Mouse (Mus musculus): ENCODE results near the gene Zfp367.

Gene Zfp367

GRCm38 (mm10) chr13:64153083-64153682 lies at the start of gene Zfp367:
Gene Zfp367 (minus strand): TSS chr13:64153202.
- peak; percentile 97 for DNase-seq

GRCm38 (mm10) chr13:64200911-64201310 lies 47.9 kb upstream of the Zfp367 start:
- no peak for DNase-seq

DNA sequence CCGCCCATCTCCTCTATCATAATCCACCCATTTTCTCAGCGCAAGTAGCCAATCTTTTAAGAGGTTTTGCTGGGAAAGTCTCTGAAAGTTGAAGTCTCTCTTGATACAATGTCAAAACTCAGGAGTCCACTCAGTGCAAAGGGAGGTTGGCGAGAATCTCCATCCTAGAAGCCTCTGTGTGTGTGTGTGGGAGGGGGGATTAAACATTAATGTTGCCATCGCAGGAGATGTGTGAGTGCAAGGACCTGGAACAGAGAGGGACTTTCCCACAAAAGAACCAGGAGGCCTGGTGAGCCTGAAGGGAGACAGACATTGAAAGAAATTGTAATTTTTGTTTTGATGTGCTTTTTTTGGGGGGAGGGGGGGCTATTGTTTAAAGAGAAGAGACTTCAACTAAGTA lies 45.3 kb upstream of the Zfp367 start:
- DNase-seq = no peak

DNA sequence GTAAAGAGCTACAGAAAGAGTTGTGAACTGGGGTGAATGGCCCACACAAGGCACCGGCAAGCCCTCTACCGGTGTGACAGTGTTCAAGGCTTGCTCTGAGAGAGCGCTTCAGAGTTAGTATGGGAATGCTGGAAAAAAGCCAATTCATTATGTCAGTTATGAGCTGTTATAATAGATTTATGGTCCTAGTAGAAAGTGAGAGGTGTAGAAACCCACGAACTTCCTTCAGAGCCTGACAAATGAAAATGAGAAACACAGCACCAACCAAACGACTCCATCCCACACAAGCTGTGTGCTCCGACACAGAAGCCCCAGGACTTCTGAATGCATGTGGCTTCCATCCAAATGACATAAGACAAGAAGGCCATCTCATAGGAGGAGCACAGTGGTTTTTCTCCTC lies 44.9 kb upstream of the Zfp367 start:
- DNase-seq = no peak

- DNase-seq = no peak
These were observed 34.1 kb upstream of the Zfp367 start for GRCm38 (mm10) chr13:64187065-64187464.

- DNase-seq = no peak
These were observed 33.5 kb upstream of the Zfp367 start for GRCm38 (mm10) chr13:64186516-64186915.

DNA sequence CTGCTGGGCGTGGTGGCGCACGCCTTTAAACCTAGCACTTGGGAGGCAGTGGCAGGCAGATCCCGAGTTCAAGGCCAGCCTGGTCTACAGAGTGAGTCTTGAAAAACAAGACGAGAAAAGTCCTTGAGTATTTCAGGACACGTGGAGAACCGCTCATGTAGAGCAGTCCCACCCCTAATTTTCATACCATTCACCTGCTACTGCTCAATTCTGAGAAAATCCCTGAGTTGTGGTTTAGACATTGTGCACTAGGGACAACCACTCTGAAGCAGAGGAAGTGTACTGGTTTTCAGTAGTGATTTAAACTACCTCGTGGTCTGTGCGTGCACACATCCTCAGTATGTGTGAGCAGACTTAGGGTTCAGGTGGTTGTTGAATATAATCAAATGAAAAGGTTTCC lies 32.6 kb upstream of the Zfp367 start:
- no peak for DNase-seq

GRCm38 (mm10) chr13:64185176-64185575 lies 32.2 kb upstream of the Zfp367 start:
- no peak for DNase-seq

DNA sequence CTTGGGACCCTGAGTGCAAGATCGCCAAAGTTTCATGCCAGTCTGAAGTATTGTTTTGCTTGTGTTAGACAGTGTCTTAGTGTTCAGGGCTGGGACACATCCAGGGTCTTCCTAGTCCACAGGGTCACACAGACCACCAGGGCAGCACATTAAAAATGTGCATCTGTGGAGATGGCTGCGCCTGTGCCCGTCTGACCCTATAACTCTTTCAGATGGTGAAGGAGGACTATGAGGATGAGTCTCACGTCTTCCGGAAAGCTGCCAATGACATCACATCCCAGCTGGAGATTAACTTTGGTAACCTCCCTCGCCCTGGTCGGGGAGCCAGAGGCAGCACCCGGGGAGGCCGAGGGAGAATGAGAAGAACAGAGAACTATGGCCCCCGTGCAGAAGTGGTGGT lies 31.4 kb upstream of the Zfp367 start:
- no peak for DNase-seq

GRCm38 (mm10) chr13:64183583-64183982 lies 30.6 kb upstream of the Zfp367 start:
- no peak for DNase-seq

- DNase-seq = no peak
These were observed 29.1 kb upstream of the Zfp367 start for GRCm38 (mm10) chr13:64182091-64182490.

- no peak for DNase-seq
These were observed 27.9 kb upstream of the Zfp367 start for GRCm38 (mm10) chr13:64180888-64181287.

DNA sequence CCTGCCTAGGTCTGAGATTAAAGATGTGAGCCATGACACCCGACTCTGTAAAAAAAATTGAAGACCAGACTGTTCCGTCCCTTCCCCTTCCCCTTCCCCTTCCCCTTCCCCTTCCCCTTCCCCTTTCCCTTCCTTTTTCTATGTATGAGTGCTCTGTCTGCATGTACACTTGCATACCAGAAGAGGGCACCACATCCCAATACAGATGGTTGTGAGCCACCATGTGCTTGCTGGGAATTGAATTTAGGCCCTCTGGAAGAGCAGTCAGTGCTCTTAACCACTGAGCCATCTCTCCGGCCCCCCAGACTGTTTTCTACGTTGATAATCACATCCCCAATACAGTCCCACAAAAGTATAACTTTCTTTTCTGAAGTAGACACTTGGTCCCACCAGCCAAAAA lies 27.3 kb upstream of the Zfp367 start:
- DNase-seq = no peak

DNA sequence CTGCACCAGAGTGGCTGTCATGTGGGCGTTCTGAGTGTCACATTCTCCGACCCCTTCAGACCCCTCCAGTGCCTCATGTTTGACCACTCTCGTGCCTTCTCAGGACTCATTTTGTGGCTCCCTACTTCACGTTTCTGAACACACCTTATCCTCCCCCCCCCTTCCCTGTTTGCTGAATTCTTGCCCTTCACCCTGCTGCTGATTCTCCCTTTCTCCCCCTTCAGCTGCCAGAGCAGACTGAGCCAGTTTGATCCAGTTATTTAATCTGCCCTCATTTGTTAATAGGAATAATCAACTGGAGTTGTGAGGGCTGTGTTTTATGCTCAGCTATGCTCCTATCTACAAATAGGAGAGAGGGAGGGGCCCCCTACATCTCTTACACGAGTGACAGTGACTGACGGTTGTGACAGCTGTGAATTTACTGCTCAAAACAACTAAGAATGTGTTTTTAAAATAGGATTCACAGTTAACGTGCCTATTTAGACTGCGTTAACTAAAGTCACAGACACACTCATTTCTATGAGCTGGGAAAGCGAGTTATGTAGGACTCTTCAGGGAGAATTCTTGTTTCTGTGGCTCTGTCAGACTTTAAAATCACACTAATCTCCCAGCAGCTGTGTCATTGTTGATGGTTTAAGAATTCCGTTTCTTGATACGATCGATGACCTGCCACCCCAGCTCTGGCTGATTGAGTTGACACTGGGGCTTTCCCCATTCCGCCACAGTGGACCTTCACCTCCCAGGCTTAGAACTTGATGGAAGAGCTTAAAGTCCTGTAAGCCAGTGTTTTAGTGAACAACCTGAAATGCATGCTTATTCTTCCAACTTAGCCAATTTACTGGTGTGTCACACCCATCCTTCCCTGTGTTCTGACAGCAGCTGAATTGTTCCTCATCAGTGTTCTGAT lies 26.0 kb upstream of the Zfp367 start:
- no peak for DNase-seq

GRCm38 (mm10) chr13:64178000-64178399 lies 25.0 kb upstream of the Zfp367 start:
- DNase-seq = no peak

GRCm38 (mm10) chr13:64169746-64170145 lies 16.7 kb upstream of the Zfp367 start:
- DNase-seq = no peak

DNA sequence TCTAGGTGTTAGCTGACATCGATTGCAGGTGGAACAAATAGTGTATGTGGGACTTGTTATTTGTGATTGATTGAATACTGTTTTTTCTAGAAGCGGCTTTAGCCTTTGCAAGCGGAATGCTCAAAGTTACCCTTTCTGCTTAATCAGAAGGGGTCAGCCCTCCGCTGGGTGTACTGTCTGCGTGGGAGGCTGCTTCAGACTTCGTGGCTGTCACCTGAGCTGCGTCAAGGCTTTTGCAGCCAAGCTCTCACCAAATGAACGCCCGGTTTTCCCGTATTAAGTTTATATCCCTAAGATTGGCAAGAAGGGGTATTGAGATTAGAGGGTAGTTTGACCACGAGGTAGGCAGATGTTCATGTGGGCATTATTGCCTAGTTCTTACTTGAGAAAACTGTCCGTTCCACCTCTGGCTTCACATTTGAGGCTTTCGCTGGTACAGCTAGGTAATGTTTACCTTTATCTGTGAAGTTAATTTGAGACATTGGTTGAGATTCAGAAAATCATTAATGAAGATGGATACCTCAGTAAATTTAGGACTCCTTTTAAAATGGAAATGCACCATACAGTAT lies 10.2 kb upstream of the Zfp367 start:
- DNase-seq = no peak

DNA sequence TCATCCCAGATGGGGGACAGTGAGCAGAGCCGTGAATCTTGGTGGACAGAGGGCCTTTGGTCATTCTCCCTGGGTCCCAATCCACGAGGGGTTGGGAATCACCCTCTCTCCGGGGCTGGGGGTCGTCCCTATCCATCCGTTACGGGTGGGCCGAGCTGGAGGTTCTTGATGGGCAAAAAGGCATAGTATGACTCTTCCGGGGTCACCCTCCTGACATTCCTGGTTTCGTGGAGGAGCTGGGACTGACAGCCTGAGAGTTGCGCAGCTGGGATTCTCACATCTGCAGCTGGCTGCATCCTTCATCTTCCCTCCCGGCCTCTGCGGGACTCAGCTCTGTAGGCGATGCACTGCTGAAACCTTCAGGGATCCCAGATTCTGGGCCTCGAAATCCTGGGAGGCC lies 9.6 kb upstream of the Zfp367 start:
- DNase-seq = peak; percentile 45

GRCm38 (mm10) chr13:64161916-64162611 lies 9.1 kb upstream of the Zfp367 start:
- no peak for DNase-seq

GRCm38 (mm10) chr13:64161548-64161915 lies 8.5 kb upstream of the Zfp367 start, which contains the start of gene Habp4:
Gene Habp4 (plus strand): TSS chr13:64161824.
- peak; percentile 99 for DNase-seq

DNA sequence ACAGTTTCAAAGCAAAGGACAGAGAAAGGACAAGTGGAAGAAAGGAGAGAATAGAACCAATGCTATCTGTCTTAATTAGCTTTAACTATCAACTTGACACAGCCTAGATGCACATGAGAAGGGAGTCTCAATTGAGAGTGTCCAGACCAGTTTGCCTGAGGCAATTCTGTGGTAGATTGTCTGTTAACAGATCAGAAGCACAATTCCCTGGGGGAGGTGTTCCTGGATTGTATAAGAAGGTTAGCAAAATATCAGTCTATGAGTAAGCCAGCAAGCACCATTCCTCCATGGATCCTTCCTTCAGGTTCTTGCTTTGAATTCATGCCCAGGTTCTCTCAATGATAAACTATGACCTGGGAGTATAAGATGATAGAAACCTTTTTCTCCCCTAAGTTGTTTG lies 4.0 kb upstream of the Zfp367 start:
- DNase-seq = no peak

DNA sequence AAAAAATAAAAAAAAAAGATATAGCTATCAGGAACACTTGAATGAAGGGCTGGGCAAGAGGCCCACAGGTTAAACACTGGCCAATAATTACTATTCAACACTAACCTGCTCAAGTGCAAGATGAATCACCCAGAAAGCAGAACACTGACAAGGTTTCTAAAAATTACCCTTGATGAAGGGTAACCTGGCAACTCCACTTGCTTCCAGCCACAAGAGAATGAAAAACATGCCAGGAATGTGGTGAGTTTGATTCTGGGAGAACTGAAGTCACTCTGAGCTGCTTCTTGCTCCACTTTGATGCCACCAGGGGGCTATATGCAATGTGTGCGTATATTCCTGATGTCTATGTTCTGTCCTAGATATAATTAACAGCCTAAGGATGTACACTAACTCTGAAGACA lies 2.2 kb upstream of the Zfp367 start:
- no peak for DNase-seq

- DNase-seq = no peak
These were observed 1.6 kb upstream of the Zfp367 start for GRCm38 (mm10) chr13:64154651-64155050.

Measured in right cerebral cortex, postnatal 25 days (tissue).